Mouse (Mus musculus) lung, postnatal 25 days (tissue): ENCODE results near the gene Zfp459.
"Not testable (repeated sequence)": the region's sequence is repeated elsewhere in the genome, so short reads cannot be mapped to it uniquely, and the experiment has no call there.

ENCODE experiments used
- DNase-seq: peaks from one replicate; pipeline ENCODE4 v3.0.0; 2022; ENCODE audit warnings: low spot score

The Zfp459 gene

GRCm38 (mm10) chr13:67421207-67421857, at the start of gene Zfp459:
Zfp459 (minus strand) TSS chr13:67421418.
- DNase-seq, result peak; percentile 53

- DNase-seq, result no peak
These were observed 48.1 kb upstream of the Zfp459 start for GRCm38 (mm10) chr13:67469274-67469673.

- DNase-seq, result peak; percentile 19
These were observed 42.4 kb upstream of the Zfp459 start for GRCm38 (mm10) chr13:67463506-67464185.

GRCm38 (mm10) chr13:67452021-67452309, 30.7 kb upstream of the Zfp459 start:
- no peak for DNase-seq

- DNase-seq, result peak; percentile 94
These were observed 30.2 kb upstream of the Zfp459 start, which contains the start of gene Zfp874a for GRCm38 (mm10) chr13:67451172-67452020. Zfp874a (minus strand) TSS chr13:67451624.

- not testable (repeated sequence) for DNase-seq
These were observed 15.9 kb upstream of the Zfp459 start for GRCm38 (mm10) chr13:67437095-67437494.

GRCm38 (mm10) chr13:67428116-67428515, 6.9 kb upstream of the Zfp459 start:
- no peak for DNase-seq

- DNase-seq, result not testable (repeated sequence)
These were observed 4.5 kb upstream of the Zfp459 start for GRCm38 (mm10) chr13:67425699-67426098.

GRCm38 (mm10) chr13:67422532-67422931, 1.3 kb upstream of the Zfp459 start:
- not testable (repeated sequence) for DNase-seq

- no peak for DNase-seq
These were observed 536 bp downstream of the Zfp459 start for GRCm38 (mm10) chr13:67420558-67421206.

- DNase-seq, result no peak
These were observed 4.4 kb downstream of the Zfp459 start for GRCm38 (mm10) chr13:67416811-67417210.

GRCm38 (mm10) chr13:67415759-67416158, 5.5 kb downstream of the Zfp459 start:
- DNase-seq, result no peak

- DNase-seq, result not testable (repeated sequence)
These were observed 7.6 kb downstream of the Zfp459 start for GRCm38 (mm10) chr13:67413634-67414033.

- peak; percentile 81 for DNase-seq
These were observed 21.9 kb downstream of the Zfp459 start, which contains the start of gene Zfp429 for GRCm38 (mm10) chr13:67399183-67399903. Zfp429 (minus strand) TSS chr13:67399819.

GRCm38 (mm10) chr13:67376255-67376654, 45.0 kb downstream of the Zfp459 start:
- DNase-seq, result not testable (repeated sequence)

GRCm38 (mm10) chr13:67375050-67375911, 45.9 kb downstream of the Zfp459 start, which contains the start of the genes Gm28041 and Zfp456:
Gm28041 (minus strand) TSS chr13:67375733.
Zfp456 (minus strand) TSS chr13:67375810.
- DNase-seq, result peak; percentile 87

GRCm38 (mm10) chr13:67360131-67360744, 61.0 kb downstream of the Zfp459 start, which contains the start of the genes Gm28044 and Zfp953:
Gm28044 (minus strand) TSS chr13:67360536.
Zfp953 (minus strand) TSS chr13:67360605.
- DNase-seq, result peak; percentile 94
